Mouse (Mus musculus): ENCODE measurements around the gene Slc11a1. TPM values are rescaled to one million over a fixed set of nuclear protein-coding genes. Genes with fewer than 3 reads are reported as not detected.
A peak's percentile ranks its signal among the peaks of the same experiment; 100 is the strongest.

The Slc11a1 gene
- polyA plus RNA-seq, 1 experiment: 12.7 TPM

GRCm38 (mm10) chr1:74353453-74354229, 21.4 kb upstream of the Slc11a1 start:
- Histone ChIP-seq H3K27ac (ENCODE audit: insufficient read depth, low read depth, low read length) (no peak overlapping the region), H3K4me1 (ENCODE audit: control insufficient read depth, insufficient read depth, insufficient read length, low read length) (no peaks in the 10 kb centered on the region), H3K27me3 (ENCODE audit: control insufficient read depth, insufficient read depth, low read length) (no peaks in the 10 kb centered on the region), H3K36me3 (ENCODE audit: control insufficient read depth, insufficient read depth, low read length) (no peaks in the 10 kb centered on the region), H3K4me3 (ENCODE audit: low read depth, low read length) (no peak overlapping the region)
- WGBS: 84% methylated on average over 9 of the region's 9 CpGs
- TF ChIP-seq POLR2A (IDR thresholded peaks at IDR 0.05; ENCODE audit: low read depth, low read length) (no peak), CTCF (IDR thresholded peaks at IDR 0.05; ENCODE audit: extremely low read depth, insufficient read length, insufficient replicate concordance, low read depth, low read length) (no peak)

GRCm38 (mm10) chr1:74357531-74357930, 17.5 kb upstream of the Slc11a1 start:
- H3K4me1 ChIP-seq (ENCODE audit: control insufficient read depth, insufficient read depth, insufficient read length, low read length): no peaks in the 10 kb centered on the region
- no peaks in the 10 kb centered on the region for H3K27me3 ChIP-seq (ENCODE audit: control insufficient read depth, insufficient read depth, low read length)
- no peak overlapping the region for H3K4me3 ChIP-seq (ENCODE audit: low read depth, low read length)
- H3K27ac ChIP-seq (ENCODE audit: insufficient read depth, low read depth, low read length): no peak overlapping the region
- H3K36me3 ChIP-seq (ENCODE audit: control insufficient read depth, insufficient read depth, low read length): no peaks in the 10 kb centered on the region
- no peak for TF ChIP-seq CTCF (IDR thresholded peaks at IDR 0.05; ENCODE audit: extremely low read depth, insufficient read length, insufficient replicate concordance, low read depth, low read length)
- no peak for TF ChIP-seq POLR2A (IDR thresholded peaks at IDR 0.05; ENCODE audit: low read depth, low read length)

DNA sequence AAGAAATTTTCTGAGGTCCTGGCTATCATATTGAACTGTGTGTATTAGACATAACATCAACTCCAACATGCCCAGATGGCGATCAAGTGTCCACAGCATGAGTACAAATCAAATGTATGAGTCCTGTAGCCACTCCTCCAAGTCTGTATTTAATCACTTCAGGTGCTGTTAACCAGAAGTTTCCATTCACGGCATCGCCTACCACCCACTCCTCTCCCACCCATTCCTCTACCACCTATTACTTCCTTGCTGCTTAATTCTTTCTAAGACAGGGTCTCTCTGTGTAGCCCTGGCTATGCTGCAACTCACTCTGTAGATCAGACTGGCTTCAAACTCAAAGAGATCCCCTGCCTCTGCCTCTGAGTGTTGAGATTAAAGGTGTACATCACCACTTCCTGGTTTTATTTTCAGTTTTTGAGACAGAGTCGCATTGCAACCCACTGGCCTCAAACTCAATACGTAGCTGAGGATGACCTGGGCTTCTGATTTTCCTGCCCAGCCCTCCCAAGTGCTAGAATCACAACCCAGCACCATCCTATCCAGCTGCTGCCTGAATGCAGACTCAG, 15.0 kb upstream of the Slc11a1 start:
- H3K27me3 ChIP-seq (ENCODE audit: control insufficient read depth, insufficient read depth, low read length): no peaks in the 10 kb centered on the region
- no peaks in the 10 kb centered on the region for H3K36me3 ChIP-seq (ENCODE audit: control insufficient read depth, insufficient read depth, low read length)
- no peak overlapping the region for H3K4me3 ChIP-seq (ENCODE audit: low read depth, low read length)
- H3K4me1 ChIP-seq (ENCODE audit: control insufficient read depth, insufficient read depth, insufficient read length, low read length): no peaks in the 10 kb centered on the region
- WGBS: 84% methylated on average over 5 of the region's 5 CpGs
- H3K27ac ChIP-seq (ENCODE audit: insufficient read depth, low read depth, low read length): no peak overlapping the region
- TF ChIP-seq CTCF (IDR thresholded peaks at IDR 0.05; ENCODE audit: extremely low read depth, insufficient read length, insufficient replicate concordance, low read depth, low read length) (no peak), POLR2A (IDR thresholded peaks at IDR 0.05; ENCODE audit: low read depth, low read length) (no peak)

- no peaks in the 10 kb centered on the region for H3K36me3 ChIP-seq (ENCODE audit: control insufficient read depth, insufficient read depth, low read length)
- no peaks in the 10 kb centered on the region for H3K4me1 ChIP-seq (ENCODE audit: control insufficient read depth, insufficient read depth, insufficient read length, low read length)
- TF ChIP-seq POLR2A (IDR thresholded peaks at IDR 0.05; ENCODE audit: low read depth, low read length) (no peak), CTCF (IDR thresholded peaks at IDR 0.05; ENCODE audit: extremely low read depth, insufficient read length, insufficient replicate concordance, low read depth, low read length) (peak; percentile 61; the same call in 1 of the 2 replicates)
- 1% methylated on average over 2 of the region's 2 CpGs for WGBS
- H3K4me3 ChIP-seq (ENCODE audit: low read depth, low read length): no peak within 1 kb of the TSS
- H3K27me3 ChIP-seq (ENCODE audit: control insufficient read depth, insufficient read depth, low read length): no peaks in the 10 kb centered on the region
- no peak within 1 kb of the TSS for H3K27ac ChIP-seq (ENCODE audit: insufficient read depth, low read depth, low read length)
These were observed 13.2 kb upstream of the Slc11a1 start, which contains the start of gene Catip for GRCm38 (mm10) chr1:74361812-74362211. Gene Catip (plus strand): TSS chr1:74362108.

DNA sequence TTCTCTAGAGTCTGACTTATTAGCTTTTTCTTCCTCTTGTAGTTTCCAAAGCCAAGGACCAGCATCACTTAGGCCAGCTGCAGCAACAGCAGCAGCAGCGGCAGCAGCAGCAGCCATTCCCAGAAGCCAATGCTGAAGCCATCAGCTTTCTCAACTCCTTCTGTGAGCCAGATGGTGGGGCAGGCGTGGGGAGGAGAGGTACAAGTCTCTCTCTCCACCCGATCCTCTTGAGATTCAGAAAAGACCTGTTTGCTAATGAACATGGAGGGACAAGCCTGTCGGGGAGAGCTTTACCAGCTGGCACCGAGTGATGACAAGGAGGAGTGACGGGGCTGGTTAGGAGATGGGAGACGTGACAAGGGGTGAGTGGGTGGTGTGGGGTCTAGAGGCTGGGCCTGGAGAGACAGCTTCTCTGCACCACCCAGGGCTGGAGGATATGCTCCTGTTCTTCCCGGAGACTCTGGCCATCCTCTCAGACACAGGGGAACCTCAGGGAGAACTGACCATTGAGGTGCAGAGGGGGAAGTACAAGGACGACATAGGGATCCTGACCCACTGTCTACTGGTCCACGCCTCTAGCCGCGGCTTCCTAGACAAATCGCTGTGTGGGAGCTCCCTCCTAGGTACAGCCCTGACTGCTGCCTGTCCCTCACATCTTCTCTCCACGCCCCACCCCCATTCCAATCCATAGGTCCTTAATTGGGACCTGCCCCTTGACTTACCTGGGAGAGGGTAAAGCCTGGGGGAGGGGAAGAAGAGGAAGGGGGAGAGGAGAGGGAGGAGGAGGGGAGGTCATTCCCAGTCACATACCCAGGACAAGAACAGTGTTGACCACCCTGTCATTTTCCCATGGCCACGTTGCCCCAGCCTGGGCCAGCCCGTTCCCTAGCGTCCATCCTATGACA, 12.4 kb upstream of the Slc11a1 start:
- TF ChIP-seq POLR2A (IDR thresholded peaks at IDR 0.05; ENCODE audit: low read depth, low read length) (no peak), CTCF (IDR thresholded peaks at IDR 0.05; ENCODE audit: extremely low read depth, insufficient read length, insufficient replicate concordance, low read depth, low read length) (no peak)
- H3K36me3 ChIP-seq (ENCODE audit: control insufficient read depth, insufficient read depth, low read length): no peaks in the 10 kb centered on the region
- H3K4me1 ChIP-seq (ENCODE audit: control insufficient read depth, insufficient read depth, insufficient read length, low read length): no peaks in the 10 kb centered on the region; the same call in 1 of the 2 replicates
- H3K27ac ChIP-seq (ENCODE audit: insufficient read depth, low read depth, low read length): no peak overlapping the region
- WGBS: 75% methylated on average over 17 of the region's 17 CpGs
- H3K27me3 ChIP-seq (ENCODE audit: control insufficient read depth, insufficient read depth, low read length): no peaks in the 10 kb centered on the region
- no peak overlapping the region for H3K4me3 ChIP-seq (ENCODE audit: low read depth, low read length)

- no peak for TF ChIP-seq POLR2A (IDR thresholded peaks at IDR 0.05; ENCODE audit: low read depth, low read length)
- TF ChIP-seq CTCF (IDR thresholded peaks at IDR 0.05; ENCODE audit: extremely low read depth, insufficient read length, insufficient replicate concordance, low read depth, low read length): no peak
- 70% methylated on average over 5 of the region's 5 CpGs for WGBS
These were observed 11.6 kb upstream of the Slc11a1 start for GRCm38 (mm10) chr1:74363437-74363836.

More at GRCm38 (mm10) chr1:74363437-74363836, 11.6 kb upstream of the Slc11a1 start:
- H3K4me1 ChIP-seq (ENCODE audit: control insufficient read depth, insufficient read depth, insufficient read length, low read length): no peaks in the 10 kb centered on the region; the same call in 1 of the 2 replicates
- no peaks in the 10 kb centered on the region for H3K36me3 ChIP-seq (ENCODE audit: control insufficient read depth, insufficient read depth, low read length)
- no peak overlapping the region for H3K4me3 ChIP-seq (ENCODE audit: low read depth, low read length)
- H3K27me3 ChIP-seq (ENCODE audit: control insufficient read depth, insufficient read depth, low read length): no peaks in the 10 kb centered on the region
- no peak overlapping the region for H3K27ac ChIP-seq (ENCODE audit: insufficient read depth, low read depth, low read length)
